Mouse (Mus musculus): ENCODE data around the gene Marc2.

Gene Marc2

DNA sequence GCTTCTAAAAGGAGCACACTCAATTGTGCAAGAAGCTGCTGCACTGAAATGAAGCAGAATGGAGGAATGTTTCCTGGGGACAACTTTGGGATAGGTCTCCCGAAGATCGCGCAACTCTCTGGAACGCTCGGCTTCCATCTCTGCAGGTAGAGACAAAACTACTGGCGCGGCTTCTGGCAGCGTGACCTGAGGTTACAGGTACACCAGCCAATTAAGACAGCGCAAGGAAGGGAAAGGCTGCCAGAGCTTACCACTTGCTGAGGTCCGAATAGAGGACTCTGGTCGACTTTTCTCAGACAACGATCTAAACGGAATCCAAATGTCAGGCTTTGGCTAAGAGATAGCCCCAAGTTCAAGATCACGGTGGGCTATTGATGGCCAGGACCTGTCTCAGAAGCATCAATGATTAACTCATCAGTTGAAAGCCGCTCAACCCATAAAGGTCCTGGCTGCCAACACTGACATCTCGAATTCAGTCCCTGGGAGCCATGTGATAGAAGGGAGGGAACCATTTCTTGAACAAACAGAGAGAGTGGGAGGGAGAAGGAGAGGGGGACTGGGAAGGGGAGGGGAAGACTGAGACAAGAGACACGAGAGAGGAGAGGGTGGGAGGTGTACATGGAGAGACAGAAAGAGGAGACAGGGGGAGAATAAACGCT, at the start of gene Marc2:
Gene Marc2 (minus strand): TSS at position 360 of the 659 bp plus-strand sequence.
- DNase-seq, result peak; percentile 81

DNA sequence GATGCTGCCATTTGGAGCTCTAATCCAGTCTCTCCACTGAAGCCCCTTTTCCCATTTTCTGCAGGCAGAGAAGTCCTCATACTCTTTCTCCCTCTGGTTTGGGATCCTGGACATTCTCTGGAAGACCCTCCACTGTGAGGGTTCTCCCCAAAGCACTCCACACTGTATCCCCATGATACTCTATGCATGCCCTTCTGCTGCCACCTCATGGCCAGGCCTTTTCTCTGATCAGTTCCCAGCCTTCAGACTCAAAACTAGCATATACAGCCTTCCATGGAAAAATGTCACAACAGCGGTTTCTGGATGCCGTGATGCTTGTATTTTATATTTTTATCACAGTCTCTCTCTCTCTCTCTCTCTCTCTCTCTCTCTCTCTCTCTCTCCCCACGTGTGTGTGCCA, 45.7 kb upstream of the Marc2 start:
- DNase-seq, result no peak

DNA sequence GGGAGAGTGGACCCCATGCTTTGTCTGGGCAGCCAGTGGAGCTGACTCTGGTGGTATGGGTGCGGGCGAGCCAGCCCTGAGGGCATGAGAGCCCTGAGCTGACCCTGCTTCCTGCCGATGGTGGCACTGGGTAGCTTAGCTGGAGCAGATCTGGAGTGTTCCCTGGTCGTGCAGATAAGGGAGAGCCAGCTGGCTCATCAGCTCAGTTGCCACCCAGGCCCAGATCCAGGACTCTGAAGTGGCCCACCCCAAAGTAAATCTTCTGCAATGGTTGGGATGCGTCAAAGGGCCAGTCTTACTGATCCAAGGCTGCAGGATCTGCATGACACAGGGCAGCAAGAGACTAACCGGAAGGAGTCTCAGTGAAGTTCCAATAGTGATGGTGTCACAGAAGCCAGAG, 43.2 kb upstream of the Marc2 start:
- no peak for DNase-seq

DNA sequence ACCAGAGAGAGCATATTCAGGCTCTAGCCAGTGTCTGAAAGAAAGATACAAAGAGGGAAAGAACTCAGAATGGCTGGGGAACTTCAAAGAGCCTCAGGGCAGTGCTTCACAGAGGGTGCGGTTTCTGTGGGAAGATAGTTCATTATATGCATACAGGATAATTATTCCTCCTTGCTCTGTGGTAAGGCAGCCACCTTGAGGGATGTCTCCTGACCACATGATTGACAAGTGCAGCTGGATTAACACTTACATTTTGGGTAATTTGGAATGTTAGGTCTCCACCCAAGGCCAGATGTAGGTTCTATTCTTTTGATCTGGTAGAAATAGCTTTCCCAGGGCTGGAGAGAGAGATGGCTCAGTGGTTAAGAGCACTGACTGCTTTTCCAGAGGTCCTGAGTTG, 39.9 kb upstream of the Marc2 start:
- DNase-seq, result no peak

DNA sequence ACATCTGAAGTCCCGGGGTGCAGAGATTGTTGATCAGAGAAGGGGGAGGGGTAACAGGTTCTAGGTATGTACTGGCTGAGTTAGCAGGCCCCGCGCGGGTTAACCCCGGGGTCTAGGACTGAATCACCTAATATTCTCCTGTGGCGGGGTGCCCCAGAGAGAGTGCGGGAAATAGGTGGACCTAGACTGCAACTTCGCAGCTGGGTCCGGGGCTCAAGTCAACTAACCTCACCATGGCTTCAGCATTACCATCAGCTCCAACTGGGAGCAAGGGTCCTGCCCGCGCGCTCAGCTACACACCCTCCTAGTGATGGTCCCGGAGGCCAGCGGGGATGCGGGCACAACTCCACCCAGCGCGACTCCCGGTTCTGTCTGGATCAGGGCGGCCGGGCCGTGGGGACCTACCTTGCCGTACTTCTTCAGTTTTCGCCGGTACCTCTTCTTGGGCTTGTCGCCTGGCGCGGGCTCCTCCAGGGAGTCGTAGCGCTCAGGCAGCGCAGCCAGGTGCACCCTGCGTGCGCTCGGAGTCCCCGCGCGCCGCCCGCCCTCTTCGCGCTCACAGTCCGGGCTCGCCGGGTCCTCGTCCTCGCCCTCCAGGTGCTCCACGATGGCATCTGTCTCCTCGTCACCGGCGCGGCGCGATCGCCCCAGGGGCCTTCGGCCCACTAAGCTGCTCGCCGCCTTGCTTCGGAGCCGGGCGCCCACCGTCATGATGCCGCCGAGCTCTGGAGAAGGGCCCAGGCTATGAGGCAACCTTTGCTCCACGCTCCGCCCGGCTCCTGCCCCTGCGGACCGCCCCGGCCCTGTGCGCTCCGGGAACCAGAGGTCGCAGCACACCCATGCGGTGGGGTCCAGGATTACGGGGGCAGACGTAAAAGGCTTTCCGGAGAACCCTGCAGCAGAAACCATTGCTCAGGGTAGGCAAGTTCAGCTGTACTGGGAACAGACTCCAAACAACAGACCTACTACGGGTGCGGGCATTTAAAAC, 36.3 kb upstream of the Marc2 start, which contains the start of gene C130074G19Rik:
Gene C130074G19Rik (minus strand): TSS at position 938 of the 988 bp plus-strand sequence.
- peak; percentile 93 for DNase-seq

DNA sequence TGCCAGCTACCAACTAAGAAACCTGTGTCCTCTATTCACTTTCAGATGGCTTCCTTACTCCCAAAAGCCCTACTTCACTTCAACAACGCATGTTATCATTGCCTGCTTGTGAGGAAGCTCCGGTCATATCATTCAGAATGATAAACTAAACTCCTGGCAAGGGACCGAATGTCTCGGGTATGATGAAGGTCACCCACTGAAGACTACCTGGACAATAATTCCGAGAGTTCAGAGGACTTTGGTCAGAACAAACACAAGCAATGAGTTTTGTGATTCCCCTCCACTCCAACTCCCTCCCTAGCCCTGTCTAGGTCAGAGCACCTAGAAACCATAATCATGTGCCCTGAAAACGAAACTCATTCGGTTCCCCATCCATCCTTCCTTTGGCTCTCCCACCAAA, 35.6 kb upstream of the Marc2 start:
- DNase-seq, result peak; percentile 84

DNA sequence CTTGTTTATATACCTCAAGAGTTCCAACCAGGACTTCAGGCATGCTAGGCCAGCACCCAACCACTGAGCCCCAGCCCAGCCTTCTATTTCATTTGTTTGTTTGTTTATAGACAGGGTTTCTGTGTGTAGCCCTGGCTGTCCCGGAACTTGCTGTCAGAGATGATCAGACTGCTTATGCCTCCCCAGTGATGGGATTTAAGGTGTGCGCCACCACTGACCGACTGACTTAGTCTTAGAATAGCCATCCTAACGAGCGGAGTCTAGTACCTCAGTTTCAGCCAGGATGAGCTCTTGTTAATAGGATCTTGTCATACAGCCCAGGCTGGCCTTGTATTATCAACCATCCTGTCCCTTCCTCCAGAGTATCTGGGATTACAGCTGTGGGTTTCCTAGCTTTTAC, 35.0 kb upstream of the Marc2 start:
- DNase-seq, result no peak

DNA sequence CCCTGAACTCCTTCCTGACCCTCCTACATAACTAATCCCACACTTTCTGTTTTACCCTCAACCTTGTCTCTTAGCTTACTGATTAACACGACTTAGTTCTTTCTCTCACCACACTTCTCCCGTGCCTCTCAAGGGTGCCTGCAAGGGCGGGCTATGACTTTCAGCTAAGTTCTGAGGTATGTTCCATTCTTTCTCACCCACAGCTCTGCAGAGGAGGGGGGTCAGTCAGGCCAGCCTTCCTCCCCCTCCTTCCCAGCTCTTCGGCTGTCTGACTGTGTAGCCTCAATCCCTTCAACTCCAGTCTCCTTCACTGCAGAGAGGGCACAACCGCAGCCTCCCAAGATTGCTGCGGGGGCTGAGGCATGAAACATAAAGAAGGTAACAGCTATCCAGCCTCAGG, 32.6 kb upstream of the Marc2 start:
- peak; percentile 88 for DNase-seq

DNA sequence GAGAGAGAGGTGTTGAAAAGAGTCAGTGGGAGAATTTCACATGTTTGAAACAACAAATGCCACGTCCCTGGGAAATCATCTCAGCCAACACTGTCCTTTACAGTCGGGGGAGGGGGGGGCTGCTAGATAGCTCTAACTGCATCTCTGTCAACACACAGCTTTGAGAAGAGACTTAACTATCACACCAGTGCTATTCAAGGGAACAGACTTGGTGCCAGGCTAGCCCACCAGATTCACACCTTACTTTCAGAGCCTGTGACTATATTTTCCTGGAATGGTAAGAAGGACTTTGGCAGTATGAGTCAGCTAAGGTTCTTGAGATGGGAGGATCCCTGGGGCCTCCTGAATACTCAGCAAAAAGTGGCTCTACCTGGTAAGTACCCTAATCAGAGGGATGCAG, 31.1 kb upstream of the Marc2 start:
- DNase-seq, result no peak

DNA sequence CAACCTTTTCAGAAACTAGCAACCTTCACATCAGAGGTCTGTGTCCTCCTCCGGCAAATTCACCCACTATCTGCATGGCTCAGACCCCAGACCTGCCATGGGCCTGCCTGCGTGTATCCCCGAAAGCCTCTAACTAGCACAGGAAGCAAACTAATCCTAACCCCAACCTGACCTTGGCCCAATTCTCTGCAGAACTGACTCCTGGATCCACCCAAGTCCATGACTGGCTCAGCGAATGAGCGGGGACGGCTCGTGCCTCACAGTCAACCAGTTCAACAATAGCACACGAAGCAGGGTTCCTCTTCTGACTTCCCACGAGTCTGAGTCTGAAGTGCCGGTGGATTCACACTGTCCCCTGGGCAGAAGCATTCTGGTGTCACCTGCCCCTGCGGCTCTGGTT, 27.7 kb upstream of the Marc2 start:
- DNase-seq, result peak; percentile 26

DNA sequence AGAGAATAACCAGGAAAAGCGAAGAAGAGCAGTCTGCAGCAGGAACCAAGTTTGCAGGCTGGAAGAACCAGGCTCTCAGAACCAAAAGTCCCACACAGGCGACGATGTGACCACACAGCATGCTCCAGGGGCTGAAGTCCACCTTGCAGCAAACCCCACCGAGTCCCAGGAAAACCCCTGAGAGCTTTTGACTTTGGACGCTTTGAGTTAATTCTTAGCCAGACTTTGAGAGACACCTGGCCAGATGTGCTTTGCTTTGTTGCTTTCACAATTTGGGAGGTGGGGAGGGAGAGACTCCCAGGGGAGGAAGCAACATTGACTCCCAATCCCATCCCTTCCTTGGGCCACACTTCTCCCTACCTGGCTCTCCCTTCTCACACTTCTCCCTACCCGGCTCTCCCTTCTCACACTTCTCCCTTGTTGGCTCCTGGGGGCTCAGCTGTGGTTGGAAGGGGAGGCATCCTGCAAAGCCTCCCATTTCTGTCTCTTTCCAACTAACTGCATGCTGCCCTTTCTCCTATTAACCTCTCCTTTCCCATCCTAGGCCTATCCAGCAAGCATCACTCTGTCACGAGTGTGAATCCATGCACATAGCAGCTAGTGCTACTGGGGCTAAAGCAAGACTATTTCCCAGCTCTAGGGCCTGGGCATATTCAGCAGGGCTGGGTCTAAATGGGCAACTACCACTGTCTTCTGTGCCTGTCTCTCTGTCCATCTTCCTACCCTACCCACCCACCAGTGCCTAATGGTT, 26.0 kb upstream of the Marc2 start:
- DNase-seq, result peak; percentile 92

DNA sequence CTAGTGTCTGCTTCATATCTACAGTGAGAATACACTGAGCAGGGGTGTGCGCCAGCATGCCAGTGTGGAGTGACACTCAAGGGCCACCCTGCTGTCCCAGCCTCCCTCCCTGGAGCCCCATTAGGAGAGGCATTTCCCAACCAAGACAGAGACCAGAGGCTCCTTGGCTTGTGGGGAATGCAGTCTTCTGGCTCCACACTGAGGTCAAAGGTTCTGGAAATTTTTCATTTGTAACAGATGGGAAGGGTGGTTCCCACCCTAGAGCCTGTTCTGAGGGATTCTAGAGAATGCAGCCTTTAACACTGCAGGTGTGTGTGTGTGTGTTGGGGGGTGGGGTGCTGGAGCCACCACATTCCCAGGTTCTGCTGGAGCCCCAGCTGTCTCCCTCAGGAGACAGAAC, 25.3 kb upstream of the Marc2 start:
- DNase-seq, result peak; percentile 81

DNA sequence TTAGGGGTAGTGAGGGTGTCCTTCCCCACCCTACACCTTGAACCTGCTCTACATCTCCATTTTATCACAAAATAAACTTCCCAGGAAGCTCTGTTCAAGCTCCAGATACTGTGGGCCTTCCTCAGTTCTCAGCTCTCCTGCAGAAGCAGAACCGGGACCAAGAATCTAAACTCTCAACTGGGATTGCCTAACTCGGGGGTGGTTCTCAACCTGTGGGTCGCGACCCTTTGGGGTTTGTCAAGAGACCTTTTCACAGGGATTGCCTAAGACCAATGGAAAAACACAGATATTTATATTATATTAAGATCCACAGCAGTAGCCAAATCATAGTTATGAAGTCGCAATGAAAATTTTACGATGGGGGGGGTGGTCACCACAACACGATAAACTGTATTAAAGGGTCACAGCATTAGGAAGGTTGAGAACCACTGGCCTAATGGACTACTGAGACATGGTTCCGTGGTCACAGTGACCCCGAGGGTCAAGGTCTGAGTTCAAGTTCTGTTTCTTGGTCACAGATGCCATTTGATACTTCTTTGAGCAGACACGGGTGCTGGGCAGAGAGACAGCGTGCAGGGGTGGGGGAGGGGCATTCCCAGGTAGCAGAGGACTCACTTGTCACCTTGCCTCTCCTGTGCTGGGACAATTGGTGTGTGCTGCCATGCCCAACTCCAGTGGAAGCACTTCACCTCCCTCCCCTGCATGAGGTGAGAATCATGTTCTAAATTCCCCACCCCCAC, 24.6 kb upstream of the Marc2 start:
- DNase-seq, result peak; percentile 66

DNA sequence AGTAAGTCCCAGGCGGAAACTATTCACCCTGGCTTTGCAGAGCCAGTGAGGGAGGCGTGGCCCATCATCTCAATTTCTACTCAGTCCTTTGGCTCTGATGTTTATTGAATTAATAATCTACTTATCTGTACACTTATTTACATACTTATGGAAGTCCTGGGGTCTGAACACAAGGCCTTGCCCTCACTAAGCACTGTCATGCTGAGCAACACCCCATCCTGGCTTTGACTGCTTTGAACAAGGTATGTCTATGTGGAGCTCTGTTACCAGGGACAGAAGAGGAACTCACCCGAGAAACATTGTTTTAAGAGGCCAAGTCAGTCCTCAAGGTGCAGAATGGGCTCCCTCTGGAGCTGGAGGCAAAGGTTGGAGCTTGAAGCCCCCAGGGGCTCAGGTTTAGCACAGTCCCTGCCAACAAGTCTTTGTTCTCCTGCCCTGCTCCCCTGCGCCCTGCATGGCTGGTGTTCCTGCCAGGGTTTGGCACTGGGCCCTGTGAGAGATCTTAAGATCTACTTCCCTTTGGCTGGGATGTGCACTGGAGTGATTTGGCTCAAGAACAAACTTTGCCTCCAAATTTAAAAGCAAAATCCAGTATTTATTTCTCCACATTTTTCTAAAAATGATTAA, 23.8 kb upstream of the Marc2 start:
- DNase-seq, result peak; percentile 94

DNA sequence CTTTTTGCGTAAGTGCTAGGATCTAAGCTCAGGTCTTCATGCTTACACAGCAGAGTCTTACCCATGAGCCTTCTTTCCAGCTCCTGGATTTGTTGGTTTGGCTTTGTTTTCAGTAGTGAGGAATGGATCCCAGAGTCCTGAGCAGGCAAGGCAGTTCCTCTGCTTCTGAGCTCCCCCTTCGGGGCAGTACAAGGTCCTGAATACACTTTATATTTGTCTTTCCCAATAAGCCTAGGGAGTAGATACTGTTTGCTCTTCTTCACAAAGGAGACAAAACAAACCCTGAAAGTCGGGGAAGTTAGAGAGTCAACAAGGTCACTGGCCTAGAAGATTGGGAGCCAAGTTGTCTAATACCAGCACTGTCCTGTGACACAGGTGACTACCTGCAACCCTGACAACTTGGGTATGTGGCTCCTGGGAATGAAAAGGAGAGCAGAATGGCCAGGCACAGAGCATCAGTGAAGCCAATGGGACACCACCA, 21.4 kb upstream of the Marc2 start:
- no peak for DNase-seq

DNA sequence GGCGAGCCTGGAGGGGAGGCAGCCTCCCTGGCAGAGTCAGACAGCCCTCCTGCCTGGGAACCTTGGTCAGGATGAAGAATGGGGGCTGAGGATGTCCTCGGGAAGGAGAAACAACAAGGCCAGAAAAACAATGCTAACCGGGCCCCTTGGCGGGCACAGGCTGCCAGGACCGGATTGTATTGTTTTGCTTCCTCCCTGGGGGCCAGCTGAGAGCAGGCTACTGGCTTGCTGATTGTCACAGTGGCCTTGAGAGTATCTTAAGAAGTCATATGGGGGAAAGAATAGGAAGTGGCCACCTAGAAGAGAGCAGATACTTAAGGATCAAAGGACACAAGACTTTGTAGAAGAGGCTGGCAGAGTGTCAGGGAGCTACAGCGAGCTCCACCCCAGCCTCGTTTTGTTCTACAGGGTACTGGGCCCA, 18.1 kb upstream of the Marc2 start:
- peak; percentile 62 for DNase-seq

DNA sequence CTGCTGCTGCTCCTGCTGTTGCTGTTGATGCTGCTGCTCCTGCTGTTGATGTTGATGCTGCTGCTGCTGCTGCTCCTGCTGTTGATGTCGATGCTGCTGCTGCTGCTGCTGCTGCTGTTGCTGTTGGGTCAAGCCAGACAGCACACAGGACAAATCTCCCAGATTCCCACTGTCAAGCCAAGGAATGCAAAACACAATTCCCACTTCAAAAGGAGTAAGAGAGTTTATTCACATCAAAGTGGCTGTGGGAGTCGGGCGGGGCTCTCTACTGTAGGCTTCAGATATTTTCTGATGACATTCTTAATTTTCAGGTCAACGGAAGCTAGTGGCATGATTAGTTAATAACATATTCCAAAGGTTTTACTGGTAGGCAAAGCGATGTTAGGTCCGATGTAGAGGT, 16.4 kb upstream of the Marc2 start:
- DNase-seq, result no peak

DNA sequence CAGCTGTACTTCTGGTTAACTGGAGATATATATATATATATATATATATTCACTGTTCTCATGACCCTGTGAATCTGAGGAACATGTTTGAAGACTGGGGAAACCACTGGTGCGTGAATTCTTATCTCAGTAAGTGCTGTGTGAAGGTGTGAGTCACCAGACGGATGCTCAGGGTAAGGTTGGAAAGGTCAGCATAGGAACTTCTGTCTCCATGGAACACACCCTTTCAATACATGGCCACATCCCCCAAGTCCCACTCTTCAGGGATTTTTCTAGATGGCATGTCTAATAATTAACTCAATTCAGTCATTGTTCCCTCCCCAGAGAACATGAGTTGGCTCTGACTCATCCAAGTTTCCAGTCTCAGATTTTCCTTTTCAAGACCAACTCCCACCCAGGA, 15.3 kb upstream of the Marc2 start:
- peak; percentile 47 for DNase-seq

DNA sequence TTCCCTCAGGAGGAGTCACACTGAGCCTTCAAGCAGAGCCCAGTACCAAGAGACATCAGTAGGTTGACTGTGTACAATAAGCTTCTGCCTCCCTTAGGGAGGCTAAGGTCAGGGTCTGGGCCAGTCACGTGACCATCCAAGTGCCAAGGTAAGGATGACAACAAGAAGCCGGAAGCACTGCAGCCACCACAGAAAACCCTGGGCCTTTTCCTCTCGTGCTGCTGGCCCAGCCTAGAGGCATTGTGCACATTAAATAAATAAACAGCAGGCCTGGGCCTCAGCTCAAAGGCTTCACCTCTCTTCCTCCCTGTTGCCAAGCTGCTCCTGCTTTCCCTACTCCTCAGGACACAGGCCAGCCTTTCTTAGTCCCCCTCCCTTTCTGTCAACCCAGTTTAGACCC, 14.0 kb upstream of the Marc2 start:
- DNase-seq, result no peak

DNA sequence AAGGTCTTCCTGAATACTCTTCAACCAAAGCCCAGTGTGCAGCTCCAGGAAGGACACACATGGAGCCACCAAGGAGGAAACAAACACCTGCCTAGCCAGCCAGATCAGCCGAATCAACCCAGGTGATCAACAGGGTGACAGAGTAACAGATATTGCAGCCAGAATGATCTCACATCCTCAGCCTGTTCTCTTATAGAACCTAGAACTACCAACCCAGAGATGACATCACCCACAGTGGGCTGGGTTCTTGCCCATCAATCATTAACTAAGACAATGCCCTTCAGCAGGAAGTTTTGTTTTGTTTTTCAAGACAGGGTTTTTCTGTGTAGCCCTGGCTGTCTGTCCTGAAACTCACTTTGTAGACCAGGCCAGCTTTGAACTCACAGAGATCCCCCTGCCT, 12.0 kb upstream of the Marc2 start:
- DNase-seq, result peak; percentile 84

DNA sequence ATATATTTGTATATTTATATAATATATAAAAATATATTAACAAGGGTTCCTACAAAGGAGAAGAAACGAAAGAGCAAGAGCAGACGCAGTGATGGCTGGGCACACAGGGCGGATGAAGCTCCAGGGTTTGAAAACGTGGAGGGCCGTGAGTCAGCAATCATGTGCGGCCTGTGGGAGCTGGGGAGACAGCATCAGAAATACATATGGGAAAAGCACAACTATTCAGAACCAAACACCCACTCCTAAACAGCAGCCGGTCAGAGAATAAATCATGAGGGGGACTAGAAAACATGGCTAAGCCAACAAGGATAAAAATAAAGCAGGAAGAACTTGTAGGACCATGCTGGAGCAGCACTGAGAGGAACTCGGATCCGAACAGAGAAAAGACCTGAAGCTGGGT, 11.0 kb upstream of the Marc2 start:
- no peak for DNase-seq

DNA sequence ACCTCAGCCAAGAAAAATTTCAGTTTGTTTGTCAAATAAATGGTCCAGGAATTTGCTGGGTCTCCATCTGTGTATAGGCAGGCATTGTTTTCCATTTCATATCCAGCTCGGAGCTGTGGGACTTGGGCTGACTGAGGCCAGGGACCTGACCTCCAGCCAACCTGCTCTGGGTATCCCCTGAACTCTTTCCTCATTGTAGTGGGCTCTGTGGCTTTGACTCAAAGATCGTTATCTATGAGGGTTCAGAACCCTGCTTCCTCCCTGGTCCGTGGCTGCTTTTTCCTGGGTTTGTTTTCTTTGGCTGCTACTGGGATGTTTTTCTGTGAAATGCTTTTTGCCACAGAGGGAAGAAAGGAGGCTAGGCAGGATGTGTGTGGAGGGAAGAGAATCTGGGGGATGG, 7.7 kb upstream of the Marc2 start:
- DNase-seq, result no peak
